Mouse (Mus musculus): ENCODE measurements around the gene Nrros. TPM values are rescaled to one million over a fixed set of nuclear protein-coding genes. Genes with fewer than 3 reads are reported as not detected.
A peak's percentile ranks its signal among the peaks of the same experiment; 100 is the strongest.
"Not testable (repeated sequence)": the region's sequence is repeated elsewhere in the genome, so short reads cannot be mapped to it uniquely, and the experiment has no call there.

Nrros gene
- total RNA-seq, 2 experiments from 2014 or later = 5.3 to 5.6 TPM

DNA sequence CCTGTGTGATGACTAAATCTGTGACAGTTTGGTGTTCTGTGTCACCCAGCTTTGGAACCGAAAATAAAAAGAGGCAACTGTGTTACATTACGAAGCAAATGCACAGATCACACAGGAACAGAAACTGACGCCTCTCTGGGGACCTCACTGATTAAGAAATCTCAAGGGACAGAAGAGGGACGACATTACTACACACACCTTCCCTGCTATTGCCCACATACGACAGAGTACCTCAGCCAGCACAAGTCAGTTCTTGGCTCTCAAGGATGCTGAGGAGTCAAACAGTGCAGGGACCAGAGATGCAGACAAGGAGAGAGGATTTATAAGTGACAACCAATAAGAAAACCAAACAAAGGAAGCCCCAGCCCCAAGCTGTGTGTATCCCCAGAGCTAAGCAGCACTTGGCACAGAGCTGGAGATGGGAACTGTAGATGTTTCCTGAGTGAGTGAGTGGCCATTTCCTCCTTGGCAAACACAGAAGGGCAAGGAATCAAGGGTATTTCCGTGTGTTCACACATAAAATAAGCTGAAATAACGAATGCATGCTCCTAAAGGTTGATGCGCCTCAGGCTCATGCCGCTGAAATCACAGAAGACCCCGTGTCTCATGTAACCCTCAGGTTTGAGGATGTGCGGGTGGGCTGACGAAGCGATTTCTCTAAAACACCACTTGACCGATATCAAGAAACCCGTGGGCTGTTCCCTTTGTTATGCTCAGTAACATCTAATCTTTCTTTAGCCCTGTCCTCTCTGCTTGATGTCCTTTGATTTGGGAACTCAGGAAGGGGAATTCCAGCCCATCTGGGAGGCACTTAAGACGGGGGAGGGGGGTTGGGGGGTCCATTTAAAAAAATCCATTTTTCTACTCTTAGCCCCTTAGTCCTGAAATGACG, 40.7 kb downstream of the Nrros start:
- intact Hi-C loops (cut with DNase I; ENCODE audit: low total_unique reads) = no loop called here
- DNase-seq = no peak

DNA sequence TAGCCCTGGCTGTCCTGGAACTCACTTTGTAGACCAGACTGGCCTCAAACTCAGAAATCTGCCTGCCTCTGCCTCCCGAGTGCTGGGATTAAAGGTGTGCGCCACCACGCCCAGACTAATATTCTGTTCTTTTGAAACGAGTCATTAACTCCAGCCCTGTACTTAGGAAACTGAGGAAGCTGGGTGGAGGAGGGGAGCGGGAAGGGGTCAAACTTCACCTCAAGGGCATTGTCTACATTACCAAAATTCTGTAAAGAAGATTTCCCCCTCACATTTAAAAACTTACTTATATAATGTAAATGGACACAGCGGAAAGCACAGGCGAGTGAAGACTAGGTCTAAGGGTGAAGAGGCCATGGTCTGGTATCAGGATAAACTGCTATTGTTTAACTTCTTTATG, 41.4 kb downstream of the Nrros start:
- intact Hi-C loops (cut with DNase I; ENCODE audit: low total_unique reads) = no loop called here
- no peak for DNase-seq

DNA sequence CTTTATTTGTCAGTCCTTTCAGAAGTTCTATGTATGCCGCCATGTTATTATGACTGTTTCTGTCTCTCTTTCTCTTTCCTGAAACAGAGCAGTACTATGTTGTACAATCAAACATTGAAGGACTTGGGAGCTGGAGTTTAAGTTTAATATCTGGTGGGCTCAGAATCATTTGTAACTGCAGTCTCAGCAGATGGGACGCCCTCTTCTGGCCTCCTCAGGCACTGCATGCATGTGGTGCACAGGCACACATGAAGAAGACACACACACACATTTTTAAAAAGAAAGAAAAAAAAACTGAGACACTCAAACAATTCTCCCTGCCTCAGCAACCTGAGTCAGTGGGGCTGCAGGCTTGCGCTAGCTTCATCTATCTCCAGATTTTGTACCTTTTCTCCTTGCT, 44.9 kb downstream of the Nrros start:
- intact Hi-C loops (cut with DNase I; ENCODE audit: low total_unique reads) = no loop called here
- no peak for DNase-seq

DNA sequence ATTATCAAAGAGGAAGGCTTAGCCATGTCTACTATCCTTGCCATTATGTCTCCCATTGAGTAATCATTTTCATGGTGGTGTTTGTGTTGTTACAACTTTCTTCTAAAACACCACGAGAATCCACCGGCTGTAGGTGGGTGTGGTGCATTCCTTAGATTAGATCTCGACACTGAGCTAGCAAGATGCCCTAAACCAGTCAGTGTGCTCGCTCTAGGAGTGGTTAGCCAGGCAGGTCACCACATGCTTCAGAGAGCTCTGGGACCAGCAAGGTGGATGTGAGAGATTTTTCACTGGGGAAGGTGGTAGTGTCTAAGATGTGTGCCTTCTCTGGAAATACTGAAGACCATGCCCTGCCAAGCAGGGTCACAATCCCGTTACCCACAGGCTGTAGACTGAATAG, 49.2 kb downstream of the Nrros start:
- DNase-seq = no peak
- intact Hi-C loops (cut with DNase I; ENCODE audit: low total_unique reads) = loop anchor here (10.0 kb wide), 1 partner anchor 389 kb away; no protein-coding TSS in a partner anchor

DNA sequence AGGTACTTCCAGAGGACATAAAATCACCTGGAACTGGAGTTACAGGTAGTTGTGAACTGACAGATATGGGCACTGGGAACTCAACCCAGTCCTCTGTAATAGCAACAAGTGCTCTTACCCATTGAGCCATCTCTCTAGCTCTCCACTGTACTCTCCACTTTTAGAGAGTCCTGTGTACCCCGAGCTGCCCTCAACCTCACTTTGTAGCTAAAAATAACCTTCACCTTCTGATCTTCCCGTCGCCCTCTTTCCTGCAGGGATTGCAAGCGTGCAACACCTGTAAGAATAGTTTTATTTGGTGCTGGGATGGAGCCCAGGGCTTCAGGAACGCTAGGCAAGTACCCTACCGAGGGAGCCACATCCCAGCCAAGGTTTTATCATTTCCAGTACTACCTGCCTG, 49.6 kb downstream of the Nrros start:
- intact Hi-C loops (cut with DNase I; ENCODE audit: low total_unique reads) = loop anchor here (10.0 kb wide), 1 partner anchor 389 kb away; no protein-coding TSS in a partner anchor
- no peak for DNase-seq

DNA sequence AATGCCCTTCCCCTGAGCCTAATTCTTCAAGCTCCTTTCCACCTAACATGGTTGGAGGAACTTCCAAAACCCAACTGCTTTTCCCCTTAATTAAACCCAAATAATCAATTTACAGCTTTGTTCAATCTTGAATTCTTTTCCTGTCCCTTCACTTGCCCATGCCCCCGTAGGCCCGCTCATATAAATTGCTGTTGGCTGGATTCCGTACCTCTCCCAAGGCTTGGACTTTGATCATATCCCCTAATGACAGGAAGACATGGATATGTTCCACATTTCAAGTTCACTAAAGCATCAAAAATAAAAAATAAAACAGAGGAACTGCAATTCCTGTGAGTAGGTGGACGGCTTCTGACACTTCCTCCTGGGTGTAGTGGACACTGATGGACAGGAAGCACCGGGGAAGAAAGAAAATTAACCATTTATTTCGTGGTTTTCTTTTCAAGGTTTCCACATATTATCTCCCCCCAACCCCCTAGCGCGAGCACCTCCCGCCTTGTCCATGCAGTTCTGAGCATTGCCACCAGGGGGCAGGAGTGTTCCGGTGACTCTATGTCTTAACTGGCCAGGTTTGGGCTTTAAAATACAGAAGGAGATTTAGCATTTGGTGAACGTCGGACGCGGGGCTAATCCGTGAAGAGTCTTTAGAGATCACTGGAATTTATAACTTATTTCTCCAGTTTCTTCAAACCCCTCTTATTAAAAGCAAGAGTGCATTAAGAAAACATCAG, 50.3 kb downstream of the Nrros start:
- intact Hi-C loops (cut with DNase I; ENCODE audit: low total_unique reads) = loop anchor here (10.0 kb wide), 1 partner anchor 390 kb away; no protein-coding TSS in a partner anchor
- DNase-seq = peak; percentile 78

DNA sequence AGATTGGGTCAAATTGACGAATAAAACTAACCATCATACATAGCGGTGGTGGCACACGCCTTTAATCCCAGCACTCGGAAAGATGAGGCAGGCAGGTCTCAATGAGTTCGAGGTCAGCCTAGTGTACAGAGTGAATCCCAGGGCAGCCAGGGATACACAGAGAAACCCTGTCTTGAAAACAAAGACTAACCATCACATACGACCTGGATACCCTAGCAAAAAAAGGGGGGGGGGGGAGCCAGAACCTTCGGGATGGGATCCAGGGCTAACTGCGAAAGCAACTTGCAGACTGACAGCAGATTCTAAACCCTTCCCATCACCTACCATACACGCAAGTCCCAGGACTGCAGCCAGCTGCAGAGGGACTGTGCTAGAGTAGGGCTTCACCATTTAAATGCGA, 51.0 kb downstream of the Nrros start:
- intact Hi-C loops (cut with DNase I; ENCODE audit: low total_unique reads) = loop anchor here (10.0 kb wide), 1 partner anchor 390 kb away; no protein-coding TSS in a partner anchor
- DNase-seq = no peak

DNA sequence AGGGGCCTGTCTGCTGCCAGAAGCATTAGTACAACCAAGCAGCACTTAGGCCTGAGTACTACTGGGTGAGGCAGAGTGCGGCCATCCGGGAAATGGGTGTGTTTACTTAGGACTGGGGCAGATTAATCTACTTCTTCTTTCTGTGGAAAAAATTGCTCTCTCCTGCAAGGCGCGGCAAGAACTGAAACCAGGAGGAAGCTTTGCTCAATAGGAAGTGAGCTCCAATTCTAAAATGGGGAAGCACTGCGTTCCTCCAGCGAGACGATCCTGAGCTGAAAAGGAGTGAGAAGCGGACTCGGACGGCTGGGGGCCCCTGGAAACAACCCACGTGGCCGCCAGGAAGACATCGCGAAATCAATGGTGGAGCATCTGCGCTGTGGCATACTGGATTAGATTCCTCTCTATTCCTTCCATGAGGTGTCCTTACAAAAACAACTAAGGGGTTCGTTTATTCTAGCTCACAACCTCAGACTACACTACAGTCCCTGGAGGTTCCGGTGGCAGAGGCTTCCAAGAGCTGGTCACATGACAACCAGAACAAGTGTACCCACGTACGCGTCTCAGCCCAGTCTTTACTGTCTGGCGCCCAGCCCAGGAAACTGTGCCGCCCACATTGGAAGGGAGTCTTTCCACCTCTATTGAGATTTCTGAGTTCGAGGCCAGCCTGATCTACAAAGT, 51.7 kb downstream of the Nrros start:
- peak; percentile 44 for DNase-seq
- intact Hi-C loops (cut with DNase I; ENCODE audit: low total_unique reads) = loop anchor here (10.0 kb wide), 1 partner anchor 391 kb away; no protein-coding TSS in a partner anchor

DNA sequence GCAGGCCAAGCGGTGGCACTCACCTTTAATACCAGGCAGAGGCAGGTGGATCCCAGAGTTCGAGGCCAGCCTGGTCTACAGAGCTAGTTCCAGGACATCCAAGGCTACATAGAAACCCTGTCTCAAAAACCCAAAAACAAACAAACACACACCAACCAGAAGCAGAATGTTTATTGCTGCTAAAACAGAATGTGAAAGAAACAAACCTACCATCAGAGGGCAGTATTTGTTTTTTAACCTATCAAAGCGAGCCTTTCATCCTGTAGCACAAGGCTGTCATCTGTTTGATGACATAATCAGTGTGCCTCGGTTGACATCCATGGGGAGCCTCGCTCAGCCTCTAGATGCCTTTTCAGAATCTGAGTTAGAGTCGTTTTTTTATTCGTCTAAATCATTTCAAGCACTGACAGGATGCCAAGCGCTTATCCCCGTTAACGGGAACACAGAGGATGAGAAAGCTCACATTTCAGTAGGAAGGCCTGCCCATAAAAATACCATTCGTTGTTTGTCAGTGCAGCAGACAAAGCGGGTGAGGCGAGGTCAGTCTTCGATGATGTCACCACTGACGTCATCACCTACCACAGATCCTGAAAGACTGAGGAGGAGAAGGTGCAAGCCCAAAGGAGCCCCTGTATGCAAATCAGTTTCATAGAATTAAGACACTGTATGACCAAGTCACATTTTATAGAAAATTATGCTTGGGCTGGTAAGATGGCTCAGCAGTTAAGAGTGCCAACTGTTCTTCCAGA, 54.3 kb downstream of the Nrros start:
- intact Hi-C loops (cut with DNase I; ENCODE audit: low total_unique reads) = loop anchor here (10.0 kb wide), 1 partner anchor 394 kb away; no protein-coding TSS in a partner anchor
- DNase-seq = no peak

DNA sequence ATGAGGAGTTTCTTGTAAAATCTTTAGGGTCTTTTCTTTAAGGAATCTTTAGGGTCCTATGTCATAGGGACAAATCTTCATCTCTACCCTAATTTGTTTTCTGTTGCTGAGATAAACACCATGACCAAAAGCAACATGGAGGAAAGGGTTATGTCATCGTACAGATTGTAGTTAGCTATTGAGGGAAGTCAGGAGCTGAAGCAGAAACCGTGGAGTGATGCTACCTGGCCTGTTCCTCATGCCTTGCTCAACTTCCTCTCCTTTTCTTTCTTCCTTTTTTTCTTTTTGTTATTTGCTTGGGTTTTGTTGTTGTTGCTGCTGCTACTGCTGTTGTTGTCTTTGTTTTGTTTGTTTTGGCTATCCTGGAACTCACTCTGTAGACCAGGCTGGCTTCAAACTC, 56.8 kb downstream of the Nrros start:
- intact Hi-C loops (cut with DNase I; ENCODE audit: low total_unique reads) = no loop called here

DNA sequence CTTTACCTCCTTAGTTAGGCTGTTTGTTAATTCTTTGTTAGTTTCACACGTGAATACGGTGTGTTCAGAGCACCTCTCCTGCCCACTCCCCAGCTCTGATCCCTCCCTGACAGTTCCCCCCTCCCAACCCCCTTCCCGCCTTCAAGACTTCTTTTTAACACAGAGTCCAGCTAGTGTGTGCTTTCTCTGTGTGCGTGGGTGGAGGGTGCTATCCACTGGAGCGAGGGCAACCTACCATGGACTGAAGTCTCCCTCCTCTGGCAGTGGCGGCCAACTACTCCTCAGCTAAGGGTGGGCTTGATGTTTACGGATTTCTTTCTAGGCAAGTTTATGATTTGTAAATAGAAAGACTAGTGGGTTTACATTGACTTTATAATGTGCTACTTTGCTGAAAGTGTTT, 57.2 kb downstream of the Nrros start:
- no peak for DNase-seq
- intact Hi-C loops (cut with DNase I; ENCODE audit: low total_unique reads) = no loop called here

More for the DNA sequence above, 56.8 kb downstream of the Nrros start:
- no peak for DNase-seq

DNA sequence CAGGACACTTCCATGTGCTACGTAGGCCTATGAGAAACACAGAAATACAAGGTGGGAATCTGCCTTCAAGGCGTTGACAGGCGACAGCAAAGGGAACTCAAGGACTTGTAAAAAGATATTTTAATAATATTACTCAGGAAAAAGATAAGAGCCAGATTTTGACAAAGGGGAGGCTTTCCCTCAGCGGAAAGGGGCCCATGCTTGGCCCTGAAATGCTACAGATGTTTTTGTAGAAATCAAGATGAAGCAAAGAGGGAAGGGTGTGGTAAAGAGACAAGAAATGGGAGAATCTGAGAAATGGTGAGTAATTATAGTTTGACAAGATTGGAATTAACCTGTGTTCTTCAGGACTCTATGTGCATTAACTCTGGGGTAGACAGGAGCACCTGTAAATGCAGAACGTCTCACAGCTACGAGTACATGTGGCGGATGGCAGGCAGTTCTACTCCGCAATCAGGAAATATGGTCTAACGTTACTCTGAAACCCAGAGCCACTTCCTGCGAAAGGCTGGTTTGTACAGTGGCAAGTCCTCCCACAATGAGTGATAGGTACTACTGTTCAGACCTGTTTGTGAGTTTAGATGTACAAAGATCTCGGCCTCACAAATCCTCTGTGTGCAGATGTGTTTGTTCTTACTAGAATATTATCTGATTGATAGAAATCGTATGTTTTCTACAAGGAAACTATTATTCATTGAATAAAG, 57.9 kb downstream of the Nrros start:
- no peak for DNase-seq
- intact Hi-C loops (cut with DNase I; ENCODE audit: low total_unique reads) = no loop called here

DNA sequence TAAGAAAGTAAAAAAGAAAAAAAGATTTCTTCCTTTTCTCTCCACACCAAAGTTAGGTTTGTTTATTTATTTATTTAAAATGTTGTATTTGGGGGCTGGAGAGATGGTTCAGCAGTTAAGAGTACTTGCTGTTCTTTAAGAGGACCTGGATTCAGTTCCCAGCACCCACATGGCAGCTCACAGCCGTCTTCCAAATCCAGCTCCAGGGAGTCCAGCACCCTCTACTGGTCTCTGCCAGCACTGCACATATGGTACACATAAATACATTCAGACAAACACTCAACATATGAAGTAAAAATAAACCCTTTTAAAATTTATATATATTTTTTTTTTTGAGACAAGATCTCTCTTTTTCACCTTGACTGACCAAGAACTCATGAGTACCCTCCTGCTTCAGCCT, 59.7 kb downstream of the Nrros start:
- no peak for DNase-seq
- intact Hi-C loops (cut with DNase I; ENCODE audit: low total_unique reads) = no loop called here

DNA sequence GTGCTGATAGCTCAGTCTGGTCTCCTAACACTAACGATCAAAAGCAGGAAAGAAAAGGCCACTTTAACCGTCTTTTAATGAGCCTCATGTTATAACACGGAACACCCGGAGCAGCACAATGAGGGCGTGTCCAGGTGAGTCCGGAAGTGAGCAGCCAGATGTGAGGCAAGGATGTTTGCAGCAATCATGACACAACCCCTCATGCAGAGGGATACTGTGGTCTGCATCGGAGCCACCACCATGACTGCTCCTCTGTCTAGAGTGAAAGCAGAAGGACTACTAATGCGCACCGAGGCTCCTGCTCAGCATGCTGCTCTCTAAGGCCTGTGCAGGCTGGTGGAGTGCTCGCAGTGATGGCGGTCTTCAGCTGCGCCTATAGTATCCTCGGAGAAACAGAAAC, 63.1 kb downstream of the Nrros start:
- intact Hi-C loops (cut with DNase I; ENCODE audit: low total_unique reads) = no loop called here
- no peak for DNase-seq

DNA sequence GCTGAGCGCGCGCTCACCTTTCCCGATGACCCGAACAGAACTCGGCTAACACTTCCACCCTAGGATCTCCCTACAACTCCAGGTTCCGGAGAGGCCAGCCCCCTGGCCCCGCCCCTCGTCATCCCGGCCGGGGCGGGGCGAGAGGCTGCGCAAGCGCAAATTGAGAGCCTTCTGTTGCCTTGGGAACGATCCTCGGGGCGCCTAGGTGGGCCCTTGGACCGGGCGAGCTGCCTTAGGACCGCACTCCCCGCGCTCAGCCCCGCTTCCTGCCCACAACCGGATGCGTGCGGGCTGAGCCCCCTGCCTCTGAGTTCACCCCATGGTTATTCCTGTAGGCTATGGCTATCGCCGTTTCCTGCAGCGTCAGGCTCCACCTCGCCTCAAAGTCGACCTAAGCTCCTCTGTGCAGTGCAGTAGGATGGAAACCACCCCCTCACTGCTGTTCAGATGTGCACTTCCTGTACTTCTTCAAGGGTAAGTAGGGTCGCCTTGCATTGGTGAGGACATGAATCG, 65.7 kb downstream of the Nrros start, which contains the start of the genes Pigx and Cep19:
TSS of gene Pigx (minus strand) at position 103 of the 513 bp plus-strand sequence.
TSS of gene Cep19 (plus strand) at position 163 of the 513 bp plus-strand sequence.
- intact Hi-C loops (cut with DNase I; ENCODE audit: low total_unique reads) = no loop called here
- DNase-seq = peak; percentile 87

DNA sequence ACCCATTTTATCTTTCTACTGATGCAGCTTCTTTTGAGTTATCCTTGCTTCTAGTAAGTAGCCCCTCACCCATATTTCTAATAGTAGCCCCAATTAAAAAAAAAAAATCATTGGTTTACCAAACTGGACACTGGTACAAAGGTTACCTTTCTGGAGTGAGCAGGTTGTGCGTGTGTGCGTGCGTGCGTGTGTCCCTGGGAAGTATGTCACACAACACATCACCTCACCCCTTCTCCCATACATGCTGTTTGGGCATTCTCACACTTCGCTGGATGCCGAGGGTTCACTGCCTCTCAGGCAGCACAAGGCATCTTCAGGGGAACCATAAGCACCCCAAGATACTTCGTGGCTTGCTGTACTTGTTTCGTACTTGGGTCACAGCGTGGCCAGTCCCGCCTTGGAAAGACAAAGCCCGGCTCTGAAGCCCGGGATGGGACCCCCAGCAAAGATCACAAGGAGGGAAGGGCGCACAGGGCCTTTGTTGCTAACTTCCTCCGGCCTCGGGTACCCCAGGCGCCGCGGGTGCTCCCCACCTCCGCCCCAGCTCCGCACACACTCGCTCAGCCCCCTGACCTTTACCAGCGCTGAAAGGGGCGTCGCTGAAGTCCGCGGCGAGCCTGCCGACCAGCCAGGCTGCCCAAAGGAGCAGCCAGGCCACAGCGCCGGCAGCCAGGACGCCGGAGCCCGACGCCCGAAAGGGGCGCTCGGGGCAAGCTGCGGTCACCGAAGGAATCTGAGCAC, 66.3 kb downstream of the Nrros start:
- intact Hi-C loops (cut with DNase I; ENCODE audit: low total_unique reads) = no loop called here
- no peak for DNase-seq

DNA sequence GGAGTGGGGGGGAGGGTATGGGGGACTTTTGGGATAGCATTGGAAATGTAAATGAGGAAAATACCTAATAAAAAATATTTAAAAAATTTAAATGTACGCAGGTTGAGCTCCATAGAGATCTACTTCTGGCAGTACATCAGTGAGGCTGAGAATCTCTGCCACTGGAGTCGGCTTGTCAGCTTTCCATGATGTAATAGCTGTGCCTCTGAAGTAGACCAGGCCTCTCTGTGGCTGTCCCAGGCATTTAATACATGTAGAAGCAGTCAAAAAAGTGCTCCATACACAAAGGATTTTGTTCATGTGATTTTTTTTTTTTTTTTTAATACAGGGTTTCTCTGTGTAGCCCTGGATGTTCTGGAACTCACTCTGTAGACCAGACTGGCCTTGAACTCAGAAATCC, 67.6 kb downstream of the Nrros start:
- intact Hi-C loops (cut with DNase I; ENCODE audit: low total_unique reads) = not testable (repeated sequence)

More for the DNA sequence above, 67.6 kb downstream of the Nrros start:
- DNase-seq = not testable (repeated sequence)
